In genomic region chr2:74956129-74956450, GRCm38 (mm10) we compare ENCODE assay signal across 20 mouse cellular contexts.
DNase-seq lines count a peak whose midpoint lies in the region; ATAC-seq and TF ChIP-seq lines count a peak whose summit lies in the region.
"Had no signal": no experiment of that assay in that cellular context is flagged by ENCODE, and none has a peak within 500 bp of the region (broad histone marks: within the 10 kb centered on the region; RNA-seq: fewer than 3 reads in every experiment).

No protein-coding gene starts in this region.

- no peak overlapping the region for H3K9ac ChIP-seq in lung, embryonic 15.5 days
- H3K9ac ChIP-seq in lung, postnatal 0 days (replicated peaks; ENCODE audit: low read depth), result no peak overlapping the region
- H3K9ac ChIP-seq in MEL (ENCODE audit: control insufficient read depth, low read depth, low read length, poor library complexity, severe bottlenecking), result no peak overlapping the region
- H3K9ac ChIP-seq: embryonic facial prominence, embryonic 12.5 days; forebrain, embryonic 13.5 days; forebrain, embryonic 15.5 days had no signal

- TF ChIP-seq RAD21 in MEL (IDR thresholded peaks at IDR 0.05; ENCODE audit: low read depth, low read length), result no peak

- no peak for TF ChIP-seq POLR2A in MEL (IDR thresholded peaks at IDR 0.05; ENCODE audit: control insufficient read depth in 1 of 2, insufficient read depth in 1 of 2, low read depth in 1 of 2, low read length in 2 of 2, poor library complexity in 1 of 2)

- WGBS in lung, embryonic 15.5 days, result 47% methylated on average over 1 of the region's 1 CpGs
- WGBS in lung, postnatal 0 days, result 64% methylated on average over 1 of the region's 1 CpGs

- no peak for TF ChIP-seq CTCF in lung, postnatal 0 days (IDR thresholded peaks at IDR 0.05)
- no peak for TF ChIP-seq CTCF in MEL (IDR thresholded peaks at IDR 0.05 in 2 of 3, conservative IDR thresholded peaks at IDR 0.05 in 1 of 3; ENCODE audit: control insufficient read depth in 1 of 3, insufficient read depth in 1 of 3, low read depth in 2 of 3, low read length in 3 of 3, poor library complexity in 1 of 3, severe bottlenecking in 1 of 3)

- no peak overlapping the region for H3K4me3 ChIP-seq in lung, embryonic 15.5 days
- H3K4me3 ChIP-seq in lung, postnatal 0 days (ENCODE audit: low read depth, low read length), result no peak overlapping the region
- no peak overlapping the region for H3K4me3 ChIP-seq in MEL (ENCODE audit: control insufficient read depth in 1 of 2, insufficient read depth in 1 of 2, low read depth in 2 of 2, low read length in 2 of 2)
- H3K4me3 ChIP-seq: embryonic facial prominence, embryonic 10.5 days; embryonic facial prominence, embryonic 12.5 days; forebrain, embryonic 13.5 days; forebrain, embryonic 15.5 days had no signal

- H3K27ac ChIP-seq in lung, embryonic 15.5 days, result peak overlapping the region; percentile 38
- H3K27ac ChIP-seq in lung, postnatal 0 days (ENCODE audit: low read length), result no peak overlapping the region
- H3K27ac ChIP-seq in MEL (ENCODE audit: control insufficient read depth, low read depth, low read length), result no peak overlapping the region
- H3K27ac ChIP-seq: embryonic facial prominence, embryonic 10.5 days; embryonic facial prominence, embryonic 12.5 days; forebrain, embryonic 13.5 days; forebrain, embryonic 15.5 days had no signal

- no peak; the same call in none of the 2 replicates for TF ChIP-seq EP300 in lung, postnatal 0 days (IDR thresholded peaks at IDR 0.05)
- TF ChIP-seq EP300 in MEL (IDR thresholded peaks at IDR 0.05; ENCODE audit: low read depth in 1 of 2, low read length in 2 of 2), result no peak

- no peak overlapping the region for H3K4me2 ChIP-seq in lung, embryonic 15.5 days
- H3K4me2 ChIP-seq in lung, postnatal 0 days (replicated peaks; ENCODE audit: low read depth, low read length), result no peak overlapping the region
- H3K4me2 ChIP-seq: embryonic facial prominence, embryonic 12.5 days; forebrain, embryonic 13.5 days; forebrain, embryonic 15.5 days had no signal

- no peaks in the 10 kb centered on the region for H3K79me2 ChIP-seq in MEL (ENCODE audit: control insufficient read depth, insufficient read depth, low read length, poor library complexity)

- no peaks in the 10 kb centered on the region for H3K9me3 ChIP-seq in lung, embryonic 15.5 days
- no peaks in the 10 kb centered on the region for H3K9me3 ChIP-seq in lung, postnatal 0 days (ENCODE audit: low read length)
- H3K9me3 ChIP-seq in MEL (replicated peaks; ENCODE audit: insufficient read depth, low read length), result no peaks in the 10 kb centered on the region
- H3K9me3 ChIP-seq: embryonic facial prominence, embryonic 10.5 days; embryonic facial prominence, embryonic 12.5 days; forebrain, embryonic 13.5 days; forebrain, embryonic 15.5 days had no signal

- no peaks in the 10 kb centered on the region for H3K36me3 ChIP-seq in lung, embryonic 15.5 days
- no peaks in the 10 kb centered on the region for H3K36me3 ChIP-seq in lung, postnatal 0 days (ENCODE audit: insufficient read depth, low read length)
- H3K36me3 ChIP-seq in MEL (ENCODE audit: control insufficient read depth in 1 of 2, insufficient read depth in 2 of 2, low read length in 2 of 2), result no peaks in the 10 kb centered on the region
- H3K36me3 ChIP-seq: embryonic facial prominence, embryonic 10.5 days; embryonic facial prominence, embryonic 12.5 days; forebrain, embryonic 15.5 days had no signal

- DNase-seq in lung, postnatal 25 days (ENCODE audit: low spot score), result no peak
- peak; percentile 67 for DNase-seq in lung, postnatal 0 days (ENCODE audit: low spot score)
- no peak for DNase-seq in lung, adult 18-20 months
- DNase-seq in MEL (ENCODE audit: low read depth, low spot score), result no peak
- DNase-seq in right cerebral cortex, postnatal 10 days (ENCODE audit: low spot score in 2 of 2), result no peak
- DNase-seq: adrenal gland, adult 8-10 months; adrenal gland, postnatal 14 days; adrenal gland, postnatal 36 days; cerebellum, adult 11-12 months; cerebellum, adult 2 months; cerebellum, adult 9-10 months; cerebellum, postnatal 10 days; cerebellum, postnatal 25 days had no signal

- no peaks in the 10 kb centered on the region; the same call in 1 of the 2 replicates for H3K27me3 ChIP-seq in lung, embryonic 15.5 days
- H3K27me3 ChIP-seq in lung, postnatal 0 days (replicated peaks; ENCODE audit: insufficient read depth, low read length), result no peaks in the 10 kb centered on the region
- peaks cover 0 to 2% of the 10 kb centered on the region in 2 experiments; a peak in 1 of 4 replicates for H3K27me3 ChIP-seq in MEL (ENCODE audit: control insufficient read depth in 1 of 2, insufficient read depth in 2 of 2, low read length in 2 of 2)
- H3K27me3 ChIP-seq: embryonic facial prominence, embryonic 12.5 days; forebrain, embryonic 13.5 days; forebrain, embryonic 15.5 days; Patski had no signal

- ATAC-seq in lung, embryonic 15.5 days (ENCODE audit: borderline replicate concordance, extremely low read depth, low FRiP score, low TSS enrichment), result no peak
- no peak for ATAC-seq in lung, postnatal 0 days
- ATAC-seq: activated CD4-positive, CD25-positive, alpha-beta regulatory T cell, adult 4 months; forebrain, embryonic 13.5 days; forebrain, embryonic 15.5 days; Patski had no signal

- H3K4me1 ChIP-seq in lung, embryonic 15.5 days, result no peaks in the 10 kb centered on the region
- no peaks in the 10 kb centered on the region for H3K4me1 ChIP-seq in lung, postnatal 0 days (ENCODE audit: insufficient read depth, low read depth, low read length)
- H3K4me1 ChIP-seq in MEL (ENCODE audit: control insufficient read depth in 1 of 2, insufficient read depth in 2 of 2, low read length in 2 of 2), result no peaks in the 10 kb centered on the region
- H3K4me1 ChIP-seq: embryonic facial prominence, embryonic 10.5 days; embryonic facial prominence, embryonic 12.5 days; forebrain, embryonic 13.5 days; forebrain, embryonic 15.5 days had no signal

TF ChIP-seq in MEL, 35 proteins besides CTCF, POLR2A, EP300 and RAD21:
- TF ChIP-seq RCOR1 (IDR thresholded peaks at IDR 0.05; ENCODE audit: low read depth, low read length), result no peak
- 0 out of 2 replicates have a peak, but pooled peaks have one; percentile 17 for TF ChIP-seq TAL1 (IDR thresholded peaks at IDR 0.05; ENCODE audit: low read length)
